Mouse (Mus musculus) gastrocnemius, adult 18-20 months (tissue): ENCODE measurements around the gene Slfnl1. TPM values are rescaled to one million over a fixed set of nuclear protein-coding genes. Genes with fewer than 3 reads are reported as not detected.

Source experiments
- DNase-seq: peaks from one replicate; pipeline ENCODE4 v3.0.0; 2021; ENCODE audit warnings: low spot score
- long read RNA-seq, 2 experiments: library from polyadenylated mRNA; stranded (forward); transcript quantifications; one replicate each; pipeline ENCODE4 v2.0.0; 2021
- total RNA-seq, 2 experiments: library from RNA; stranded (reverse); gene quantifications; 2 replicates each; pipeline ENCODE4 v1.2.3; 2021

The Slfnl1 gene
- under 1 TPM in 1 of 2 experiments, not detected in 1; 0.25 TPM for total RNA-seq
- long read RNA-seq, experiment 1, result 0 reads
- long read RNA-seq, experiment 2, result 0 reads

DNA sequence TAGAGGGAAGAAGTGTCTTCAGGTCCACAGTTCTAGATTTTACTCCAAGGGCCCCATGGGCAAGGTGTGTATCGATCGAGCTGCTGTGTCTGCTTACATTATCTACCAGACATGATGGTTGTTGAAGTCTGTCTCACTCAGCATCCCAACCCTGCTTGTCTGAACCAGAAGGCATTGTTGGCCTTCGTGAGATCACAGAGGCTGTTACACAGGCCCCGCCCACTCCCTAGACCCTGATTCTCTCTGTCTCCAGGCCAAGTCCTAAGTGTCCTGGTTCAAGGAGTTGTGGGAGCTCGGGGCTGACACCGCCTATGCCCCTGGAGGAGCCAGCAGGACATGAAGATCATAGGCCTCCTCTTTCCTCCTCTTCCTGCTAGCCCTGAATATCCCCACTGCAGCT, at the start of gene Slfnl1:
TSS of gene Slfnl1 (plus strand) at position 246 of the 400 bp plus-strand sequence.
- DNase-seq, result no peak

DNA sequence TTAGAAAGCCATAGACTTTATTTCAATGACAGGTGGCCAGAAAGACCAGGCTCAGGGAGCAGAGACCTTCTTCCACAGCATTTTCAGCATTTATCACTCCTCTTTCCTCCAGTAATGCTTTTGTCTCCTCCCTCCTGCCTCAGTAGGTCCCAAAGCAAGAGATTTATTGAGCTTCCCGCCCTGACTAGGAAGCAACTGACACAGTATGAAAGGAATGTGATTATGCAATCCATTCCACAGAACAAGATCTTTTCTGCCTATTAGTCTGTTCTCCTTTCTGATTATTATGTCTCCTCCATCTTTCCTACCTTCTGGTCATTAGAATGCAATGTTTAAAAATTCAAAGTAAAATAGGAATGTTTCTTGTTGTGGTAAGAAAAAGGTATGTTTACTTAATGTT, 44.3 kb upstream of the Slfnl1 start:
- DNase-seq, result peak; percentile 11

DNA sequence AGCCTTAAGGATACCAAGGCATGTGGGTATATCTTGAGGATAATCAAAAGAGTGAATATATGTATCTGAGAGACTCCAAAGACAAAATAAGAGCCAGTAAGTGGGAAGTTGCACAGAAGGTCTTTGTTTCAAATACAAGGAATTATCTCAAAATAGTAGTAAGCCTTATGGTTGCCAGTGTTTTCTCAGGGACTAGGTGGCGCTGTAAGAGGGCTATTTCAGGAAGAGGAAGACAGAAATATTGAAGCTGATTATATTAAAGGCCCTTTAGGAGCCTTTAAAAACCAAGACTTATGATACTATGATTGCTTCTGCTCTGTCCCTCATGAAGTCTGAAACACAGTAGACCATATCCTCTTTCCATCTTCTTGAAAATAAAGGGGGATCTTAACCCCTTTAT, 25.1 kb upstream of the Slfnl1 start:
- no peak for DNase-seq

DNA sequence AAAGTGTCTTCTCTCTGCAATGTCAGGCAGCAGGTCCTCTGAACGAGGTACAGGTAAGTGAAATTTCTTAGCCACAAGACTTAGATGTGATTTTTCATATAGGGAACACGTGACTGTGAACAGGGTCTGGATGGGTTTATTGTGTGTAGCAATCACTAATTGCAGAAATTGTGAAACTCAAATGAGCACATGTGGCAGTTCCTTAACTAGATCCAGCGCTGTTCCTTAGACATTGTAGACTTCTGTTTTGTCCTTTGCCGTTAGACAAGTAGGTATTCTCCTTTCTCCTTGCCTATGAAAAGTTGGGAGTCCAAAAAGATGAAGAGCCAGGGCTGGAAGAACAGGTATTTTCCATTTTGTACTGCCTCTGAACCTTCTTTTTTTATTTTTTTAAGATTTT, 20.8 kb upstream of the Slfnl1 start:
- no peak for DNase-seq

DNA sequence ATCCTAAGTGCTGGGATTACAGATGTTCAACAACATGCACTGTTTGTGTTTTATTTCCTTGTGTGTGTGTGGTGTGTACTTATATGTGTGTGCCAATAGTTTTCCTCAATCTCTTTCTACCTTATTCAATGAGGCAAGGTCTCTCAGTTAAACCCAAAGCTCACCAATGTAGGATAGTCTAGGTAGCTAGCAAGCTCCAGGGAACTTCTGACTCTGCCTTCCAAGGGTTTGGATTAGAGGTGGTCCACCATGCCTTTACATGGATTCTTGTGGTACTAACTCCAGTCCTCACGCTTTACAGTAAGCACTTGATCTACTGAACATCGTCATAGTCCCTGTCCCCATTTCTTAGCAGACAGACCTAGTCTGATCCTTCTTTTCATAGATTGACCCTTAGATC, 17.7 kb upstream of the Slfnl1 start:
- DNase-seq, result no peak

DNA sequence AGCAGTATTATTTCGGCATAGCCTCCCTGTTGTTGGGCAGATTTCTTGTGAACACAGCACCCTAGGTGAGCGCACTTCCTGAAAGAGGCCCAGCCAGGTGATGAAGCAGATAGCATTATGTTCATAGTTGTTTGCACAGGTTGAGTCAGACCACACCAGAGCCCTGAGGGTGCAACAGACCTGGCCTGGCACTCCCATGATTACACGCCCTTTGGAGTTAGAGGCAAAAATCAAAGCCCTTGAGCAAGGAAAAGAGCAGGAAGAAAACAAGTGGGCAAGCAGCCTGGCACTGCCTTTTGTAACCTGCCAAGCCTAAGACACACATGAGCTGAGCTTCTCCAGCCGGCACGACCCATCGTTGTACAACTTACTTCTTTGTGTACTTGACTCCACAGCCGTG, 15.5 kb upstream of the Slfnl1 start:
- no peak for DNase-seq

DNA sequence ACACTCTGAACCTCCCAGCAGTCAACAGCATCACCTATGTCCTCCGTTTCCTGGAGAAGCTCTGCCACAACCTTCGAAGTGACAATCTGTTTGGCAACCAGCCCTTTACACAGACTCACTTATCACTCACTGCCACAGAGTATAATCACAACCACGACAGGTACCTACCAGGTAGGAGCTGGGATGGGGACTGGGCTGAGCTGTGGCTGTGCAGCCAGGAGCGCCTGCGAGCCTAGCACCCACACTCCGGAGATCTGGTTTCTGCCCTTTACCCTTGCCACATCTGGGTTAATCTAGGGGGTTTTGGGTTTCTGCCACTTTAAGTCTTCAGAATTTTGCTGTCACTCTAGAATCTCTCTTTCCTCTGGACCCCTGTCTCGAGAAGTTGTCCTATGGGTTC, 15.1 kb upstream of the Slfnl1 start:
- DNase-seq, result no peak

DNA sequence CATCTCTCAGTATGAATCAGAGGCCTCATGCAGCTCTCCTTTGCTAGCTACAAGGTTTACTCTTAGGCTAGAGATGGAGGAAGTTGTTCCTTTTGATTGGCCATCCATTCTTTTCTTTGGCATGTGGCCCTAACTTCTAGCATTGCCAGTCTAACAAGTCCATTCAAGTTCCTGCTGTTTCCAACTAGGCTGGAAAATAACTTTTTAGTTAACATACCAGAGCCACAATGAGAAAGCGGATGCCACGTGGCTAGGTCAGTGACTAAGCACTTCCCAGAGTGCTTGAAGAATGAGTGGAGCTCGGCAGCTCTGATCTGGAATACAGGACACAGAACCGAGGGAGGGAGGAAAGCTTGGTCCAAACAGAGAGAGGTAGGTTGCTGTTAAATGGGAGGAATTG, 14.7 kb upstream of the Slfnl1 start:
- no peak for DNase-seq

DNA sequence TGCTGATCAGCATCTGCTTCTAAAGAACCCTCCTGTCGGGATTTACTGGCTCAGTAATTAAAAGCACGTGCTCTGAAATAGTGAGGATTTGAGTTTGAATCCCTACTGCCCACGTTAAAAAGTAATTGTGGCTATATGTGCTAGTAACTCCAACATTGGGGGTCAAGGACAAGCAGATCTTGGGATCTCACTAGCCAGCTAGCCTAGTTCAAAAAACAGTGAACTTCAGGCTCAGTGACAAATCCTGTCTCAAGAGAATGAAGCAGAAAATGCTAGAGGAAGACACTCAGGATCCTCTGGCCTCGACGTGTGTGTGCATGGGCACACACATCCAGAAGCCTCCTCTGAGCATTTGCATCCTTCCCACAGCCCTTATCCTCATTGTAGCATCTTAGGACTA, 10.3 kb upstream of the Slfnl1 start:
- DNase-seq, result no peak

DNA sequence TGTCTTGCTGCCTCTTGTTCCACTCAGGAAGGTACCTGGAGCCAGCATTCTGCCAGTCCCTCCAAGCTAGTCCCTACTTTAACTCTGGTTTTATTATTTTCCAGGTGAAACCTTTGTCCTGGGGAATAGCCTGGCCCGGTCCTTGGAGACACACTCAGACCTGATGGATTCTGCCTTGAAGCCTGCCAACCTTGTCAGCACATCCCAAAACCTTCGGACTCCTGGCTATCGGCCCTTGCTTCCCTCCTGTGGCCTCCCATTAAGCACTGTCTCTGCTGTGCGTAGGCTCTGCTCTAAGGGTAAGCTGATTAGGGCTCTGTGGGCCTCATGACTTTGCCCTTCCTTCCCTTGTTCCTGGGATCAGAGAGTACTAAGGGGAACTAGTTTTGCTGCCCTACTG, 9.7 kb upstream of the Slfnl1 start:
- no peak for DNase-seq

DNA sequence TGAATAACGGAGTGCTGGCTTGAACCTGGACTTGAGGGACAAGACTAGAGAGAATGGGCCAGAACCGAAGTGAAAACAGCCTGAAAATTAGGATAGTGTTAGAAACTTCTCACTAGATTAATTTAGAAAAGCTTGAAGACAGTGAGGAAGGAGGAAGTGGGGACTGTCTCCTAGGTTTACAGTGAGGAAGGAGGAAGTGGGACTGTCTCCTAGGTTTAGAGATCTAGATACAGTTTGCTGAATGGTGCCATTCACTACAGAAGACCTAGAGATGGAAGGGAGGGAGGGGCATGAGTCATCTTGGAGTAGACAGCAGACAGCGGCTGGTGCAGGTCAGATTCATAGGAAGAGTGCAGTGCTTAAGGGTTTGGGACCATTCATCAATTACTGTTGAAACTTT, 8.9 kb upstream of the Slfnl1 start:
- DNase-seq, result no peak

DNA sequence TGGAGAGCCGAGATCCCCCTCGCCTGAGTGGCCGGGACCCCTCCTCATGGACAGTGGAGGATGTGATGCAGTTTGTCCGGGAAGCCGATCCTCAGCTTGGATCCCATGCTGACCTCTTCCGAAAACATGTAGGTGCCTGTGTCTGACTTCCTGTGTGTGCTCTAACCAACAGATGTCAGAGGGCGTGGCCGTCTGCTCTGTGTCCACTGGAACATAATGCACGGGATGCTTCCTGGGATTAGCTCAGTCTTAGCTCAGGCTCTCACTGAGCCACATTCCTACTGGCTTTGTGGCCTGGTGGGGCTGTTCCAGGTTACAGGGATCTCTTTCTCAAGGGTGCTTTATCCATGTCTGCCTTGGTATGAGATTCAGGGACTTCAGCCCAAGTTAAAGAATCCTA, 3.9 kb upstream of the Slfnl1 start:
- DNase-seq, result no peak

DNA sequence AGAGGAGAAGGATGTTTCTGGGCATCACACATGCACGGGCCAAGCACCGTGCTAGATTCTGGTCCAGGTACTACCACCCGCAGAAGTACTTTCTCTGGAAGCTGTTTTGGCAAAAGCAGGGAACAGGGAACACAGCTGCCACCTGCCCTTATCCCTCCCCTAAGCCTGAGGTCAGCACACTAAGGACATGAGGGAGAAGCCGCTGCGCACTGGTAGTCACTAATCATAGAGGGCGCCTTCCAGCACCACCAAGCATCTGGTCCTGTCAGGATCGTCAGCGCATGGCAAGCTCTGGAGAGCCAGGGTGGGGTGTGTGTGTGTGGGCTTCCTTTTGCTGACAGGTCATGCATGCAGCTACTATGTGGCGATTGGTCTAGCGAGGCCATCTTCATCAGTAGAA, 6.6 kb downstream of the Slfnl1 start:
- DNase-seq, result no peak

DNA sequence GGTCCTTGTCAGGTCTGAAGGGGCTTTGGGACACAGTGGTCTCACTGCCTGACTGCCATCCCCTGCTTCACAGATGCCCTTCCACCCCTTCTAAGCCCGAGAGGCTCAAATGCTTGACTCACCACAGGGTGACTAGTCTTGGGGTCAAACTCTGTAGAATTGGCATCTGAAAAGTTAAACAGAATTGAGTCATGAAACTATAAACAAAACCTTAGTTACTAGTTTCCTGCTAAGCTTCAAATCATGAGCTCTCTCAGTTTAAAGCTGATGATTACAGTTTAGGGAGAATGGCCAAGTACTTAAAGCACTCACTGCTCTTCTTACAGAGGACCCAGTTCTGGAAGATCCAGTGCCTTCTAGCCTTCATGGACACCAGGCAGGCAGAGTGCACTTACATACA, 12.9 kb downstream of the Slfnl1 start:
- DNase-seq, result no peak

DNA sequence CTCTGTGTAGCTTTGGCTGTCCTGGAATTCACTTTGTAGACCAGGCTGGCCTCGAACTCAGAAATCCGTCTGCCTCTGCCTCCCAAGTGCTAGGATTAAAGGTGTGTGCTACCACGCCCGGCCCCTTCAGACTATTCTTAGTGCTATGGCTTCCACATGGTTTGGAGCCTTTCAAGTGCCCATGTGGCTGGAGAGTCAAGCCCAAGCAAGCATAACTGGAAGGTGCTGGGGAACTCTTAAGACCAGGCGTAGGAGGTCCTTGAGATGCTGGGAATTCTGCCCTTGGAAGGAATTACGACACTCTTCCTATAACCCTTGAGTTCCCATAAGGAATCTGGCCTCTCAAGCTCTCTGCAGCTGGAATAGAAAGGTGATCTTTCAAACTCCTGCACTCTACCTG, 24.6 kb downstream of the Slfnl1 start:
- DNase-seq, result no peak

DNA sequence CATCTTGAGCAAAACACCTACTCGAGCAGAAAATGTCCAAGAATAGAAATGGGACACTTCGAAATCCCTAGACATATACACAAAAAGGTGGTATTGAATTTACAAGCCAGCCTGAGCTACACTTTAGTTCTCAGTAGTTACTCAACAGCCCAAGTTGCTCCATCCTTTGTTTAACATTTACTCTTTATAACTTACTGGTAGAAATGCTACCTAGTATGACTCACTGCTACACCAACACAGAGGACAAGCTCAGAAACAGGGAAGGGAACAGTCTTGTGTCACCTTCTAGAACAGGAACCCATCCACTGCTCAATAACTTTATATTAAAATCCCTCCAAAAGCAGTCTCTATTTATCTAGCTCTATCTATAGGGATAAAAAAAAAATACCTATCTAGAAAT, 33.7 kb downstream of the Slfnl1 start:
- DNase-seq, result no peak

DNA sequence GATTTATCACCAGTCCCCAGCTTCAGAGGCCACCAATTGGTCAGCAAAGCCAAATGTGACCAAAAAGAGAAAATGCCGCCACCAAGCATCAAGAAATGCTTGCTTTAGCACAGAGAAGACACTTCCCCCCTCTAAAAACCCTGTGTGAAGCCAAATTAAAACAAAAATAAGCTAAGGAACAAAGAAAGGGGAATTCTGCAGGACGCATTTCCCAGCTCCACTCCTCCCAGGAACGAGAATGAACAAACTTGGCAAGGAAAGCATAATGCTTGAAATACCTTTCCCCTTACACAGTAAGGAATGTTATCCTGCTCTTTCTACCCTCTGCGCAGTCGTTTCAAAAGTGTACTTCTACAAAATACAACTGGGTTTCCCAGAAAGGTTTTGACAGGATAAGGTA, 36.0 kb downstream of the Slfnl1 start:
- DNase-seq, result no peak

DNA sequence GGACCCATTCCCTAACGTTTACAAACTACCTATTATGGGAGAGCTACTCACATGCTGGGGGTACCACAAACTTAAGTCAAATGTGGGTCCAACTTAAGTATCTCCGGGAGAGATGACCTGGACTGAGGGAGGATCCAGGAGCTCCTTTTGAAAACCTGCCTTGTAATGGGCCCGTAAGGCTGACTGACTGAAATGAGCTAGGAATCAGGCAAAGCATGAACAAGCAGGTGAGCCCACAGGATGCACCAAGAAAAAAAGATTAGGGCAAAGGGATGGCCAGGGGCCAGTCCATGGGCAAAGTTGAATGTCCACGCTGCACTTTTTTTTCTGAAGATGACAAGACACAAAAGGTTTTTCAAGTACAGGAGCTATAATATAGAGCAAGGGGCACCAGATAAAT, 37.0 kb downstream of the Slfnl1 start:
- DNase-seq, result no peak

DNA sequence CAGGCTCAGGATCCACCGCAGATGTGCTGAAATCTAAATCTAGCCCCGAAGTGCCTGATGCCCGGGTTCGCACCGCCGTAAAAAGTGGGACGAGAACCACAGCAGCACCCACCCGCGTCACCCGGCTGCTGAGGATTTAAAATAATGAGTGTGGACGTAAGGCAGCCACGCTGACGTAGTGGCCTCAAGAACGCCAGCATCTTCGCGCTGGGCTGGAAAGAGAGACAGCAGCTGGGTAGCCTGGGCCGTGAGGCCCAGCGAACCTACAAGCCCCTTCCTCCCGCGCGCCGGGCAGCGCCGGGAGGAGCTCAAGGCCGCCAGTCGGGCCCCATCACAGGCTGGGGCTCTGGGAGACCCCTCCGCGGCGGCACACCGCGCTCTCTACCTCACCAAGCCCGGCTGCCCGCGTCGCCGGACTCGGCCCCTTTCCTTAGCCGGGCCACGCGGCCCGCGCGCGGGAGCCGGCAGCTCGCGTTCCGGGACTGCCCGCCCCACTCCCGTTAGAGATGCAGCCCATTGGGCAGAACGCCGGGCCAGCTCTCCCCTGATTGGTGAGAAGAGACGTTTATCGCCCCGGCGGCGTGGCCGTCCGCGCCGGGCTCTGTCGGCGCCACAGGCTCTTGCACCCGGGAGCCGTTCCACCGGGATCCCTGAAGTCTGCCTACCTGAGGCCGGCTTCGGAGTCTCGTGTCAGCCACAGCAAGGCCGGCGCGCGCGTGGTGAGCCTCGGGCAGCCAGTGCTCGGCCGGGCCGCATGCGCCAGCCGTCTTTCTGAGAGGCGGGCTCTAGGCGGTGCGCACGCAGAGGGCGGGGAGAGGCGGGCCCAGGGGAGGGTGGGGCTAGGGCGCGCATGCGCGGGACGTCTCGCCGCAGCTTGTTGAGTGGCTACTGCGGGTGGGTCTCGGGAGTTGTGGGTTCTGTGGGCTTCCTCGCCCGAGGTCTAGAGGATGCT, 37.7 kb downstream of the Slfnl1 start, which contains the start of gene Ctps:
TSS of gene Ctps (minus strand) at position 791 of the 952 bp plus-strand sequence.
- peak; percentile 96 for DNase-seq

DNA sequence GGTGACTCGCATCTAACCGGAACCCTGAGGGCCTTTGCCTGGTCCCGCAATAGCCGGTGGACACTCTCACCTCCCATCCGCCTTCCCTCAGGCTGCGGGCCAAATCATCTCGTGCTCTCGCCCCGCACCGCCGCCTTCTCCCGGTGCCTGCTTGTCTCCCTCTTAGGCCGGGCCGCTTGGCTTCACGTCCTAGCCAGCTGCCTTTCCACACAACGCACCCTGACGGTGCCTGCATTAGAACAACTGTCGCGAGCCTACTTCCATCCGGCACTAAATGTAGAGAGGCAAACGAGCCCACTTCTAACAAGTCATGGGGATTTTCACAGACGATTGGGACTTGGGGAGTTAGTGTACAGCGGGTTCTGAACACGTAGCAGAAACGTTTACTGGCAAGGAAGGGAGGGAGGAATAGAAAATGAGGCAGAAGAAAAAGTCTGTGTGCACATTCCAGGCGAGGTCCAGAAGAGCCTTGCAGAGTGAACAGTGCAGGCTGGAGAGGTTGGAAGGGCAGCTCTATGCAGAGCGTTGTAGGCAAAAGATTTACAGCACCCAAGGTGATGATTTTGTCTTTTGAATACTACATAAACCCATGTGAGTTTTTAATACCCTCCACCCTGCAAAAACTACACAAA, 38.5 kb downstream of the Slfnl1 start:
- DNase-seq, result peak; percentile 16

DNA sequence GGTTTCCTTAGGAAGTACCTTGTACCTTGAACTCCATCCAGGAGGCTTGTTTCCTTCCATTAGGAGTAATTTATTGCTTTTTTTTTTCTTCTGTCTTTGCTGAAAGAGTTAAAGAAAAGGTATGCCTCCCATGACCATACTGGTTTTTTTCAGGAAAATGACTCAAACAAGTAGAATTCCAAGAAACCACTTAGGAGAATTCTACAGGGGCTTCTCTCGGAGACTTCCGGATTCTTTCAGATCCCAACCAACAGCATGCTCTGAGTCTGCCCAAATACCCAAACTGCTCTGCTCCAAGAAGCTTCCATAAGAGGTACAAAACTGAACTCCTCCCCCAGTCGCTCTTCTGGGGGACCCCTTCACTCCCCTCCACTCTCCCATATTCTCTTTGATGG, 39.0 kb downstream of the Slfnl1 start:
- no peak for DNase-seq

DNA sequence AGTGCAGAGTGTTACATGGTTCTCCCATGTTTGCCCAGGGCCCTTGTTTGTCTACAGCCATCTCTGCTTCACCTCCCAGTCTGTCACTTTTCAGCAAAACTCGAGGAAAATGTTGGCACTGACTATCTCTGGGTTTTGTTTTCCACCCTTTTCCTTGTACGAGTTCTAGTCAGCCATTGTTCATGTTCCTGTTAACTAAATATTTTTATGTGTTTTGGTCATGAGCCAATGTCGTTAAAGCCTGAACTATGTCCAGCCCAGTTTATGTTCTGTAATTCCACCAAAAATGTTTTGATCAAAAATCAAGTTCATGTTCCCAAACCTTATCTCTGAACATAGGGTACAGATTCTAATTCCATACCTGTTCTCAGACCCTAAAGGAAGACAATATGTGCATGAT, 39.7 kb downstream of the Slfnl1 start:
- no peak for DNase-seq

DNA sequence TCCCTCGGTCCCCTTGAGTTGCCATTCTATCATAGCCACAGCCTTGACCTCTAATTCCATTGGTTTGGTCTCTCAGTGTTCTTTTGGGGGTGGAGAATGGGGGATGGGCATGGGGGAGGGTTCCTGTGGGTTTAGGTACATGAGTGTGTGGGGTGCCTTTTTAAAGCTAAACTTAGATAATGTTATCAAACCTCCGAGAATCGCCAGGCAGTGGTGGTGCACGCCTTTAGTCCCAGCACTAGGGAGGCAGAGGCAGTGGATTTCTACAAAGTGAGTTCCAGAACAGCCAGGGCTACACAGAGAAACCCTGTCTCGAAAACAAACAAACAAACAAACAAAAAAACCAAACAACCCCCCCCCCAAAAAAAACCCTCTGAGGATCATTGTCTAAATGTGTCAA, 48.9 kb downstream of the Slfnl1 start:
- no peak for DNase-seq
